Mouse (Mus musculus) cerebellum, postnatal 10 days (tissue): Measurements from ENCODE around the gene Tmed9.

Experiments used
- DNase-seq, 2 experiments: peaks; one replicate each; pipeline ENCODE4 v3.0.0; 2021; ENCODE audit warnings: mixed read lengths in 2 of 2

The Tmed9 gene

GRCm38 (mm10) chr13:55573432-55573831, at the start of gene Tmed9:
Gene Tmed9 (plus strand): TSS chr13:55573732.
- no peak for DNase-seq

- DNase-seq = no peak
Measured at GRCm38 (mm10) chr13:55523951-55524600, 49.5 kb upstream of the Tmed9 start.

- peak in 1 of 2 experiments; percentile 16 for DNase-seq
Measured at GRCm38 (mm10) chr13:55525733-55526553, 47.6 kb upstream of the Tmed9 start.

- DNase-seq = no peak
Measured at GRCm38 (mm10) chr13:55527212-55527611, 46.3 kb upstream of the Tmed9 start.

- no peak for DNase-seq
Measured at GRCm38 (mm10) chr13:55527834-55528772, 45.4 kb upstream of the Tmed9 start.

- DNase-seq = peak; percentile 20 to 27
Measured at GRCm38 (mm10) chr13:55529198-55529915, 44.2 kb upstream of the Tmed9 start, which contains the start of gene Dok3. Gene Dok3 (minus strand): TSS chr13:55529296.

- DNase-seq = peak in 1 of 2 experiments; percentile 34
Measured at GRCm38 (mm10) chr13:55535191-55535590, 38.3 kb upstream of the Tmed9 start.

GRCm38 (mm10) chr13:55535796-55536193, 37.7 kb upstream of the Tmed9 start:
- DNase-seq = peak in 1 of 2 experiments; percentile 50

- peak; percentile 98 for DNase-seq
Measured at GRCm38 (mm10) chr13:55536194-55537175, 37.0 kb upstream of the Tmed9 start, which contains the start of gene Ddx41. Gene Ddx41 (minus strand): TSS chr13:55536658.

GRCm38 (mm10) chr13:55540933-55541332, 32.6 kb upstream of the Tmed9 start:
- DNase-seq = peak; percentile 65 to 67

- peak; percentile 44 to 52 for DNase-seq
Measured at GRCm38 (mm10) chr13:55542891-55543290, 30.6 kb upstream of the Tmed9 start.

- DNase-seq = no peak
Measured at GRCm38 (mm10) chr13:55543447-55543846, 30.1 kb upstream of the Tmed9 start.

- DNase-seq = no peak
Measured at GRCm38 (mm10) chr13:55544792-55545191, 28.7 kb upstream of the Tmed9 start.

GRCm38 (mm10) chr13:55547916-55548315, 25.6 kb upstream of the Tmed9 start:
- DNase-seq = no peak

- DNase-seq = no peak
Measured at GRCm38 (mm10) chr13:55548426-55548825, 25.1 kb upstream of the Tmed9 start.

- DNase-seq = no peak
Measured at GRCm38 (mm10) chr13:55549061-55549460, 24.5 kb upstream of the Tmed9 start.

- DNase-seq = no peak
Measured at GRCm38 (mm10) chr13:55555921-55556320, 17.6 kb upstream of the Tmed9 start.

- DNase-seq = no peak
Measured at GRCm38 (mm10) chr13:55557499-55557898, 16.0 kb upstream of the Tmed9 start.

GRCm38 (mm10) chr13:55563266-55563879, 10.2 kb upstream of the Tmed9 start:
- no peak for DNase-seq

GRCm38 (mm10) chr13:55567001-55567400, 6.5 kb upstream of the Tmed9 start:
- no peak for DNase-seq
